Mouse (Mus musculus): ENCODE measurements around the gene Krtap4-1.
"Not testable (repeated sequence)": the region's sequence is repeated elsewhere in the genome, so short reads cannot be mapped to it uniquely, and the experiment has no call there.

Gene Krtap4-1

GRCm38 (mm10) chr11:99628138-99628537, at the start of gene Krtap4-1:
Gene Krtap4-1 (minus strand): TSS chr11:99628238.
- no peak for DNase-seq

DNA sequence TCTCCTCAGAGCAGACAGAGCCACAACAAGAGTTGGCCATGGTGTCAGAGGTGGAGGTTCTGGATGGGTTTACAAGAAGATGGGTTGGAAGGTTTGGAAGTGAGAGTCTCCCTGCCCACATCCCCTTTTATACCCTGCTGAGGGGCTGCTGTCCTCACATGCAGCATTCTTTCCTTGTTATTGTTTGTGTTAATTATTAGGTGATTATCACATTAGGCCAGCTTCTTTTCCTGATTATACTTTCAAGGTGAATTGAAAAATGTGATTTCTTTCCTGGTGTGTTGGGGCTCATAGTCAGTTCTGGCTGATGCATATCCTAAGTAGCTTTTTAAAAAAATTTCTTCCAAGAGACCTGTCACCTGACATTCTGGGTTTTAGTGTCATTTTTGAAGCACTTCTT, 37.8 kb upstream of the Krtap4-1 start, which contains the start of gene Krtap4-6:
Krtap4-6 (minus strand) TSS at position 101 of the 400 bp plus-strand sequence.
- DNase-seq: no peak

DNA sequence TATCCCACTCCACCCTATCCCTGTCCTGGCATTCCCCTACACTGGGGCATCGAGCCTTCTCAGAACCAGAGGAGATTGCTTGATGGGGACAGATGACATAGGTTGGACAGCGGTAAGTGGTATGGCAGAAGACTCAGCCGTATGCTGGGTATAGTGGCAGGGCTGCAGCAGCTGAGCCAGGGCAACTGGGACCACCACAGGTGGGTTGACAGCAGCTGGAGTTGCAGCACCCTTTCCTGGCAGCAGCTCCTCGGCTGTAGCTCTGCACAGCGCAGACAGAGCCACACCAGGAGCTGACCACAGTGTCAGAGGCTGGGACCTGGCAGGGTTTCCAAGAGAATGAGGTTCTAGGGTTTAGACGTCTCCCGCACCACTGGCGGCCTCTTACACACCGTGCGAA, 34.8 kb upstream of the Krtap4-1 start:
- no peak for DNase-seq

DNA sequence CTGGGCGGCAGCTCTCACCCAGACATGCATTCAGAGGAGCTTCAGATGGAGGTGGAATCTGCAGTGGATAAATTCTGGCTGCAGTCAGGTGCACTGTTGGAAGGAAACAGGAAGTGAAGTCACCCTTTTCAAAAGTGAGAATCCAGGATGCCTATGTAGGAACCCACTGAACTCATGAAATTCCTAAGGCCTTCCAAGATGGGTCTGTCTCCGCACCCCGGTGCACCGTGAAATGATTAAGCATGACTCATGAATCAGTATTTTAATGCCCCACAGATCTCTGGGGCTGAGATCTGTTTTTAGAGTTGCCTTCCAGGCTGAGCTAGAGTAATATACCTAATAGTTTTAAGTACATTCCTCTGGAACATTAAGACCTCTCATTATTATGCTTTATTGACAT, 31.2 kb upstream of the Krtap4-1 start:
- DNase-seq: no peak

GRCm38 (mm10) chr11:99658467-99659010, 30.5 kb upstream of the Krtap4-1 start, which contains the start of gene Gm11563:
Gene Gm11563 (minus strand): TSS chr11:99658960.
- DNase-seq: not testable (repeated sequence)

DNA sequence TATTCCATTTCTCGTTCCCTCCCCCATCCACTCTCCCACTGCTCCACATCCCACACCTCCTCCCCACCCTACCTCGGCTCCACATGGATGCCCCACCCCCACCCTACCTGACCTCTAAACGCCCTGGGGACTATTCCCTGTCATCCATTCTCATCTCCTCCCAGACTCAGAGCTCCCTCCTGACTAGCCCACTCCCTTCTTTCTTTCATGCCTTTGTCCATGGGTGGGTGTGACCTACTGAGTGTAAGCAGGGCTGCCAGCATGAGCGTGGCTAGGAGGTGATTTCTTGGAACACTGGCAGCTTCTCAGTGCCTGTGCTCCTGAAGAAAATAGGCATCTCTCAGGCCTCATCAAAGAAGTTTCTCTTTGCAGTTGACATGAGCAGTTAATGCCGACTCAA, 29.0 kb upstream of the Krtap4-1 start:
- DNase-seq: no peak

DNA sequence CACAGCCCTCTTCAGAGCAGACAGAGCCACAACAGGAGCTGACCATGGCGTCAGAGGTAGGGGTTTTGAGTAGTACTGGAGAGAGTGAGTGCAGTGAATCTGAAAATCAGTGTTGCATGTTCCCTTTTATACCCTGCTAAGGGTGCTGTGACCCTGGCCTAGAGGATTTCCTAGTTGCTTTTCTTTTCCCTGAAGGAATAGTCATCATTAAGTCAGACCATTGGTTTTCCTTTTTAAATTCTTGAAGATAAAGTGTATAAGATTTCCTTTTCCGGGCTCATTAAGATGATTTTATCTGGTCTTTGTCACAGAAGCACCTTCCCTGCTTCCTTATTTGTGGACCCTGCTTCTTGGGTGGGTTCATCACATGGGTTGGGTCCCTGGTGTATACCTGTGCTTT, 22.1 kb upstream of the Krtap4-1 start, which contains the start of gene Gm11555:
Gm11555 (minus strand) TSS at position 101 of the 400 bp plus-strand sequence.
- no peak for DNase-seq

DNA sequence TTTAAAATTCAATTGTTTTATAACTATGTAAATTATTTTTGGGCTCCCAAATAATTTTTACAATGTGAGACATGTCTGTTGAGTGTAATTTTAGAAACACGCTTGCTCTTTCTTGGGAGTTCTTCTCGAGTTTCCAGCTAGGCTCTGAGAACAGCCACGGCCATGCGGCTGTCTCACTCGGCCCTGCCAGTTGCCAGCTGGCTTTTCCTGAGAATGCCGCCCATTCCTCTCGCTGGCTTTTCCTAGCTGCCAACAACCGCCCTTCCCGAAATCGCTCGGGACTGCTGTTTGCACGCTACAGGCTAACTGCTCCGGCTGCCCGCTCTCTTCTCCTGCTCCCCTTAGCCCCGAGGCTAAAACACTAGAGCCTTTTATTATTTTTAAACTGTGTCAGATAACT, 18.4 kb upstream of the Krtap4-1 start:
- DNase-seq: no peak

- no peak for DNase-seq
These were observed 16.3 kb upstream of the Krtap4-1 start for GRCm38 (mm10) chr11:99644351-99644750.

DNA sequence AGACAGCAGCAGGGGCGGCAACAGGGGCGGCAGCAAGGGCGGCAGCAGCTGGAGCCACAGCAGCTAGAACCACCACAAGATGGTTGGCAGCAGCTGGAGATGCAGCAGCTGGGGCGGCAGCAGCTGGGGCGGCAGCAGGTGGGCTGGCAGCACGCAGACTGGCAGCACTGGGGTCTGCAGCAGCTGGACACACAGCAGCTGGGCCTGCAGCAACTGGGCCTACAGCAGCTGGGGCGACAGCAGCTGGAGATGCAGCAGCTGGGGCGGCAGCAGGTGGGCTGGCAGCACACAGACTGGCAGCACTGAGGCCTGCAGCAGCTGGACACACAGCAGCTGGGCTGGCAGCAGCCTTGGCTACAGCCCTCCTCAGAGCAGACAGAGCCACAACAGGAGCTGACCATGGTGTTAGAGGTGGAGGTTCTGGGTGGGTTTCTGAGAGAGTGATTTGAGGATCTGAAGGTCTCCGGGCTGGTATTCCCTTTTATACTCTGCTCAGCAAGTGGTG, 15.6 kb upstream of the Krtap4-1 start, which contains the start of gene Krtap4-7:
Krtap4-7 (minus strand) TSS at position 455 of the 505 bp plus-strand sequence.
- DNase-seq: not testable (repeated sequence)

GRCm38 (mm10) chr11:99640926-99641325, 12.9 kb upstream of the Krtap4-1 start:
- no peak for DNase-seq

DNA sequence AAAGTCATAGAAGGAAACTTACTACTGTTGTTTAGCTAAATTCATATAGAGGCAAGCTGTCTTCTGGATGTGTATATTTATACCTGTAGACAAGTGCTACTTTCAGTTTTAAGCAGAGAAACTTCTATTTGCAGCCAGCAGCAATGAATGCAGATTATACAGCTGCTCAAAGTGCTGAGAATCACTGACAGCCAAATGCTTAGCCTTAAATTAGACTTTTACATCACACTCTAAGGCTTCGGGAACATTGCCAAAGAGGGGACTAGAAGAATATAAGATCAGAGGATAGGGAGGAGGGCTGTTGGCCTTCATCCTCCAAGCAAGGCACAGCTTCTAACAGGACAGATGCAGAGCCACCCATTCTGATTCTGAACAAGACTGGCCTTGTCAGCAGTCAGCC, 9.0 kb upstream of the Krtap4-1 start:
- DNase-seq: no peak

DNA sequence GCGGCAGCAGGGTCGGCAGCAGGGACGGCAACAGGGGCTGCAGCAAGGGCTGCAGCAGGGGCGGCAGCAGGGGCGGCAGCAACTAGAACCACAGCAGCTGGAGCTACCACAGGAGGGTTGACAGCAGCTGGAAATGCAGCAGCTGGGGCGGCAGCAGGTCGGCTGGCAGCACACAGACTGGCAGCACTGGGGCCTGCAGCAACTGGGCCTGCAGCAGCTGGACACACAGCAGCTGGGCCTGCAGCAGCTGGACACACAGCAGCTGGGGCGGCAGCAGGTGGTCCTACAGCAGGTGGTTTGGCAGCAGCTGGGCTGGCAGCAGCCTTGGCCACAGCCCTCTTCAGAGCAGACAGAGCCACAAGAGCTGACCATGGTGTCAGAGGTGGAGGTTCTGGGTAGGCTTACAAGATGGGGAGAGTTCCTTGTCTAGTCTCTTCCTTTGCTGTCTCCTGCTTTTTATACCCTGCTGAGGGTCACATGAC, 6.7 kb upstream of the Krtap4-1 start, which contains the start of gene Krtap4-2:
Krtap4-2 (minus strand) TSS at position 432 of the 482 bp plus-strand sequence.
- no peak for DNase-seq

DNA sequence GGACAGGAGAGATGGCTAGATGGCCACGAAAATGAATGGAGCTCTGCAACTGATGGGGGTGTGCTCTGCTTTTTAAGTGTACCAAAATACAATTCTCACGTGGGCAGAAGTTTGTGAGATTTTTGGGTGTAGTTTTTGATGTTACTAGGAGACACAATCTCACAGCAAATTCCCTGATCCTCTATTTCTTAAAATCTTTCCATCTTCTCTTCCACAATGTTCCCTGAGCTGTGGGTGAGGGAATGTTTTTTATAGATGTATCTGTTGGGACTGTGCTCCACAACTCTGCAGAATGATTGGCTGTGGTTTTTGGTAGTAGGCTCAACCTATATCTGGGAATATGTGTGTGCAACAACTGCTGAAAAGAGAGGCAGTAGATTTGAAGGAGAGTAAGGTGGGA, 5.3 kb upstream of the Krtap4-1 start:
- no peak for DNase-seq

- DNase-seq: no peak
These were observed 2.9 kb upstream of the Krtap4-1 start for GRCm38 (mm10) chr11:99630890-99631289.

GRCm38 (mm10) chr11:99620335-99620734, 7.7 kb downstream of the Krtap4-1 start, which contains the start of gene Gm11562:
Gene Gm11562 (minus strand): TSS chr11:99620435.
- no peak for DNase-seq

DNA sequence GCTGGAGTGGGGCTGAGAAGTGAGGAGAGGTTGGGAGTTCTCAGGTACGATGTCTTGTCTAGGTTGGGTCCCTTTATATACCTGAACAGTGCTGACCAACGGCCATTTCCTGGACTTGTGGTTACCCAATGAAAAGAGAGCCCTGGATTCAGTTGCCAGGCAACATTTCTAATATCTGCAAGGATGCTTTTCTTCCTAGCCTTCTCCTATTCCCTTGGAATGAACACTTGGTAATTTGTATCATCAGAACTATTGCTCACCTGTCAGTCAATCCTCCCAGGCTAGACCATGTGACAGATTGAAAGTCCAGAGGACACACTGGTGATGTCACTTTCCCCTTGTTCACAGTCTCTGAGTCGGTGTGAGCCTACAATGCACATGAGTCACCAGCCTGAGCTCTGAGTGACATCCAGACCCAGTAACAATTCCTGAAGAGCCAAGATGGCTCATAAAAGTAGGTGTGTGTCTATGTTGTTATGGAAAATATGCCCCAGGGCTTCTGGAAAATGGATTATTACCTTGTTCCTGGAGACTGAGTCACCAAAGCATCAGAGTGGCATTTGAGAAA, 13.2 kb downstream of the Krtap4-1 start, which contains the start of gene Krtap2-4:
Krtap2-4 (minus strand) TSS at position 51 of the 568 bp plus-strand sequence.
- no peak for DNase-seq

DNA sequence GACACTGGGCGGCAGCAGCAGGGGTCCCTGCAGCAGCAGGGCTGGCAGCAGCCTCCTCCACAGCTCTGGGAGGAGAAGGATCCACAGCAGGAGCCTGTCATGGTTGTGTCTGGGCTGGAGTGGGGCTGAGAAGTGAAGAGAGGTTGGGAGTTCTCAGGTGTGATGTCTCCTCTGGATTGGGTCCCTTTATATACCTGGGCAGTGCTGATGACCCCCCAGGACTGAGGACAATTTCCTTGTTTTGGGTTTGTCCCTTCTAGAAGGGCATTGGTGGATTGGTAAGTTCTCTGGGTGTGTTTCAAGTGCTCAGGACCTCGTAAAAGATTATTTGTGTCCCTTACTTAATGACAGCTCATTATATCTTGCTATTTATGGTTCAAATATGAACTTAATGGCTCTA, 17.9 kb downstream of the Krtap4-1 start, which contains the start of gene Gm11937:
Gm11937 (minus strand) TSS at position 101 of the 400 bp plus-strand sequence.
- DNase-seq: not testable (repeated sequence)

DNA sequence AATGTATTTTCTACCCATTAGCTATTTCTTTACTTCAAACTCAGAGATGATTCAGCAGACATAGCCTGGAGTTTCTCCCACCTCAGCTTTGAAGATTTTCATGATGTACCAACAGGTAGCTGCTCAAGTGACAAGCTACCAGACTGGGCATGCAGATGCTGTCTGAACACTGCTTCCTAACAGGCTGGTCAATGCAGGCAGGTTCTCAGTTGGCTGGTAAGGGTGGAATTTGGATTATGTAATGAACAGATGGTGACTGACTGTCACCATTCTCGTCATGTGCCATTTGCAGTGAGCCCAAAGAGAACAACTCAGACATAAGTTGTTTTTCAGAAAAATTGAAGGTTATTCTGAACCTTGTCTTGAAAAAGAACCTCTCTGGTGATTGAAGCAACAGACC, 18.9 kb downstream of the Krtap4-1 start:
- no peak for DNase-seq

- DNase-seq: not testable (repeated sequence)
These were observed 24.8 kb downstream of the Krtap4-1 start, which contains the start of gene Gm11938 for GRCm38 (mm10) chr11:99603208-99603607. Gene Gm11938 (minus strand): TSS chr11:99603308.

DNA sequence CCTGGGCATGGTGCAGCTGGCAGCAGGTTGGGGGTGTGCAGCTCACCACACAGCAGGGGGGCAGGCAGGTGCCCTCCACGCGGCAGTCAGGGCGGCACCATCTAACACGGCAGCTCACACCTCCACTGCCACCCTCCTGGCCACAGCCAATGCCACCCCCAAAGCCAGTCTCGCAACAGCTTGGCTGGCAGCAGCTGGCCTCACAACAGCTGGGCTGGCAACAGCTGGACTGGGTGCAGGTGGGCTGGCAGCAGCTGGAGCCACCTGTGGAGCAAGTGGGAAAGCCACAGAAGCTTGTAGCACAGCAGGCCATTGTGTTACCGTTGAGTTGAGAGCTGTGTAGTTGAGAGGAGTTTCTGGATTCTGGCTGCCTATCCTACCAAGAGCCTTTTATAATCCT, 30.3 kb downstream of the Krtap4-1 start, which contains the start of gene Krtap9-3:
Krtap9-3 (minus strand) TSS at position 364 of the 400 bp plus-strand sequence.
- DNase-seq: not testable (repeated sequence)

DNA sequence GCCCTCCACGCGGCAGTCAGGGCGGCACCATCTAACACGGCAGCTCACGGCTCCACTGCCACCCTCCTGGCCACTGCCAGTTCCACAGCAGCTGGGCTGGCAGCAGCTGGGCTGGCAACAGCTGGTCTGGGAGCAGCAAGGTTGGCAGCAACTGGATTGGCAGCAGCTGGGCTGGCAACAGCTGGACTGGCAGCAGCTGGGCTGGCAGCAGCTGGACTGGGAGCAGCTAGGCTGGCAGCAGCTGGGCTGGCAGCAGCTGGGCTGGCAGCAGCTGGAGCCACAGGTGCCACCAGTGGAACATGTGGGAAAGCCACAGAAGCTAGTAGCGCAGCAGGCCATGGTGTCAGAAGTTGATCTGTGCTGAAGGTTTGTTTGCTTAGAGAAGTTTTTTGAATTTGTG, 37.1 kb downstream of the Krtap4-1 start, which contains the start of gene Krtap1-3:
Krtap1-3 (minus strand) TSS at position 359 of the 400 bp plus-strand sequence.
- no peak for DNase-seq

DNA sequence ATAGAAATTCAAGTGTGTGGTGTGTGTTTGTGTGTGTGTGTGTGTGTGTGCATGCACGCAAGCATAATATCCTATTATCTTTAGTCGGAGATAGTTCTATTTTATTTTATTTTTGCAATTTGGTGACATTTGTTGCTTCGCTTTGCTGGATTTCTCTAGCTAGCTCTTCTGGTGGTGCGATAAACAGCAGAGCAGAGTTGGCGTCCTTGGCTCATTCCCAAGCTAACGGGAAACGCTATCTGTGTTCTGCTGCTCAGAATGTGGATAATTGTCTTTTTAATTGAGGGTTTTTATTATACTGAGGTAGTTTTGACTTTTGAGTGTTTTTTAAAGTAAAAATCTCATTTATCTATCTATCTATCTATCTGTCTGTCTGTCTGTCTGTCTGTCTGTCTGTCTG, 42.9 kb downstream of the Krtap4-1 start:
- no peak for DNase-seq
